Mouse (Mus musculus): ENCODE measurements around the gene Sulf2.

The Sulf2 gene

GRCm38 (mm10) chr2:166148672-166149332 lies 6.7 kb downstream of the Sulf2 start:
- in situ Hi-C loops (cut with MboI) = no loop called here

- in situ Hi-C loops (cut with MboI) = no loop called here
These were observed 7.4 kb downstream of the Sulf2 start for GRCm38 (mm10) chr2:166147930-166148651.

- in situ Hi-C loops (cut with MboI) = no loop called here
These were observed 9.0 kb downstream of the Sulf2 start for GRCm38 (mm10) chr2:166146446-166146845.

- in situ Hi-C loops (cut with MboI) = no loop called here
These were observed 10.4 kb downstream of the Sulf2 start for GRCm38 (mm10) chr2:166145031-166145430.

GRCm38 (mm10) chr2:166143871-166144270 lies 11.6 kb downstream of the Sulf2 start:
- in situ Hi-C loops (cut with MboI) = no loop called here

- in situ Hi-C loops (cut with MboI) = no loop called here
These were observed 12.8 kb downstream of the Sulf2 start for GRCm38 (mm10) chr2:166142561-166143112.

GRCm38 (mm10) chr2:166141910-166142309 lies 13.6 kb downstream of the Sulf2 start:
- in situ Hi-C loops (cut with MboI) = no loop called here

- in situ Hi-C loops (cut with MboI) = no loop called here
These were observed 14.4 kb downstream of the Sulf2 start for GRCm38 (mm10) chr2:166141039-166141438.

GRCm38 (mm10) chr2:166140427-166140826 lies 15.0 kb downstream of the Sulf2 start:
- in situ Hi-C loops (cut with MboI) = no loop called here

GRCm38 (mm10) chr2:166138308-166138707 lies 17.2 kb downstream of the Sulf2 start:
- in situ Hi-C loops (cut with MboI) = no loop called here

- in situ Hi-C loops (cut with MboI) = no loop called here
These were observed 18.0 kb downstream of the Sulf2 start for GRCm38 (mm10) chr2:166137467-166137866.

GRCm38 (mm10) chr2:166135711-166136485 lies 19.6 kb downstream of the Sulf2 start:
- in situ Hi-C loops (cut with MboI) = no loop called here

- in situ Hi-C loops (cut with MboI) = no loop called here
These were observed 26.7 kb downstream of the Sulf2 start for GRCm38 (mm10) chr2:166128756-166129155.

GRCm38 (mm10) chr2:166128032-166128431 lies 27.4 kb downstream of the Sulf2 start:
- in situ Hi-C loops (cut with MboI) = no loop called here

- in situ Hi-C loops (cut with MboI) = no loop called here
These were observed 29.1 kb downstream of the Sulf2 start for GRCm38 (mm10) chr2:166126343-166126742.

GRCm38 (mm10) chr2:166125492-166126252 lies 29.8 kb downstream of the Sulf2 start:
- in situ Hi-C loops (cut with MboI) = no loop called here

- in situ Hi-C loops (cut with MboI) = no loop called here
These were observed 30.4 kb downstream of the Sulf2 start for GRCm38 (mm10) chr2:166125033-166125432.

- in situ Hi-C loops (cut with MboI) = no loop called here
These were observed 32.7 kb downstream of the Sulf2 start for GRCm38 (mm10) chr2:166122781-166123180.

- in situ Hi-C loops (cut with MboI) = no loop called here
These were observed 33.6 kb downstream of the Sulf2 start for GRCm38 (mm10) chr2:166121681-166122355.

GRCm38 (mm10) chr2:166119992-166120391 lies 35.5 kb downstream of the Sulf2 start:
- in situ Hi-C loops (cut with MboI) = no loop called here

- in situ Hi-C loops (cut with MboI) = no loop called here
These were observed 38.8 kb downstream of the Sulf2 start for GRCm38 (mm10) chr2:166116704-166117103.
